Mouse (Mus musculus): ENCODE data around the gene Gm14698.

DNA sequence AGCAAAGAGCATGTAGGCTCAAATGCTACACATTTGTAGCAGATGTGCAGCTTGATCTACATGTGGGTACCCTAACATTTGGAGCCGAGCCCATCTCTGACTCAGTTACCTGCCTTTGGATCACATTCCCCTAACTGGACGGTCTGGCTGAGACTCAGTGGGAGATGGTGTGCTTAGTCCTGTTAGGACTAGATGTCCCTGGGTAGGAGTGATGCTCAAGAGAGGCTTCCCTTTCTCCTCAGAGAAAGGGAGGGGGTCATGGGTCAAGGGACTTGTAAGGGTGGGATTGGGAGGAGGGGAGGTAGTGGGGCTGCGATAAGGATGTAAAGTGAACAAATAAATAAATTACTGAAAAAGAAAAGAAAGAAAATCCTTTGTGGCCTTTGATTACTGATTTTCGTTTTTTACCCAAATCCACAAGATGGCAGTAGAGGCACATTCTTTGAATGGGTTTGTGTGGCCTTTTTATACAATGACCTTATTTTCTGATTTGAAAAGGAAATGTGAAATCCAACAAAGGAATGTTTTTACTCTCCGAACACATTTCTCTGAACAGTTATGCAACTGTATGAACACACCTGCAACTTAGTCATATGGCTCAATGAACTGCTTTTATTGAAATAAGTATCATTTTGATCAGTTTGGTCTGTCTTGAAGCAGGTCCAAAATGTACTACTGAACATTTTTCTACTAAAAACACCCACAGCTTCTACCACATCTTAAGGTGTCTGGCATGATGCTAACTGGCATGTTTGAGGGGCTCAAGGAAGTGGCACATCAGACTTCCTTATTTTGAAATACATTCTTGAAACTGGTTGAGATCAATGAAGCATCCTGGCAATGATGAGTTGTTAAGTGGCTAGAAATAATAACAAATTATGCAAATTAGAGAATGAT is 18.9 kb downstream of the Gm14698 start:
- TF ChIP-seq POLR2A (IDR thresholded peaks at IDR 0.05; ENCODE audit: borderline replicate concordance, extremely low read depth, insufficient read depth, insufficient read length, poor library complexity, severe bottlenecking) (no peak), CTCF (IDR thresholded peaks at IDR 0.05; ENCODE audit: borderline replicate concordance, extremely low read depth, insufficient read depth, insufficient read length) (no peak)

Measured in brain, embryonic 14.5 days (tissue).